Mouse (Mus musculus): Measurements from ENCODE around the gene Fam222a.

DNA sequence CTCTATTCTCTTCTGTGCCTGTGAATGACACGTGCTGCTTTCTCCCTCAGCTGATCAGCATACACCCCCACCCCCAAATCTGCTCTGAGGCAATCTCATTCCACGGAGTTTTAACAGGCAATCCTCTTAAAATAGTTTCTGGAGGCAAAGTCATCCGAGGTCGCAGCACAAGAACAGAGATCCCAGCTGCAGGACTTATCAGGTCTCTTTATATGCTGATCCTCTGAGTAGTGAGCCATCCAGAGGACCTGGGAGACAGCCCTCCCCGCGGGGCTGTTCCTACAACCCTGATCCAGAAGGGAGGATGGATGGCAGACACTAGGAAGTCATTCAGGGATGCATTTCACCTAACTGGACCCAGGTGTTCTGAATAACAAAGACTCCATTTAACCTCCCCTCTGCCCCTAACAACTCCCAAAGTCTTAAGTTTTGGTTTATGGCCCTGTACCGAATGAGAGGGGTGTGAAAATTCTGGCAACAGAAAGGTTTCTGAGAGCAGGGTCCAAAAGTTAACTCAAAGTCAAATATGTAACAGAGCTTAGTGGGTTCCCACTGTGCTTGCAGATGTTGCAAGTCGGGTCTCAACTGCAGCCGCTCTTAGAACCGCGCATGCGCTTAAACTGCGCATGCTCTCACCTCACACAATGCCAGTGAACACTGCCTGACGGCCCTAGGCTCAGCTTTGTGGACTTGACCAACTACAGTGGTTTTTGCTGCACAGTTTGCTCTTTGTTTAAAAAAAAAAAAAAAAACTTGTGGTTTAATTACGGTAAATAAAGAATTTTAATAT lies 26.0 kb upstream of the Fam222a start:
- TF ChIP-seq CTCF (IDR thresholded peaks at IDR 0.05; ENCODE audit: low read depth, low read length) = no peak
- TF ChIP-seq EP300 (IDR thresholded peaks at IDR 0.05; ENCODE audit: insufficient read depth, low read depth, low read length) = peak; percentile 76
- no peak for TF ChIP-seq POLR2A (IDR thresholded peaks at IDR 0.05; ENCODE audit: insufficient read depth, low read length)

Data from ES-Bruce4 (cell line).